Mouse (Mus musculus) heart, adult 2 months (tissue): ENCODE data around the gene Lgr4. TPM values are rescaled to one million over a fixed set of nuclear protein-coding genes. Genes with fewer than 3 reads are reported as not detected.

ENCODE experiments used
- DNase-seq, 2 experiments: peaks; one replicate each; pipeline ENCODE4 v3.0.0; 2021
- H3K27ac ChIP-seq: fragments of 200-600 bp; 2 replicates; pipeline ENCODE4 v1.8.1; 2022
- H3K27me3 ChIP-seq: fragments of 200-500 bp; 2 replicates; pipeline ENCODE4 v1.6.1; 2012; ENCODE audit warnings: mild to moderate bottlenecking, low read length, inconsistent platforms, mixed read lengths; ENCODE audit not compliant: control insufficient read depth, insufficient read depth
- H3K36me3 ChIP-seq: fragments of 200-500 bp; 2 replicates; pipeline ENCODE4 v1.6.1; 2012; ENCODE audit warnings: low read length, inconsistent platforms; ENCODE audit not compliant: control insufficient read depth, insufficient read depth
- H3K4me1 ChIP-seq: fragments of 200-500 bp; 2 replicates; pipeline ENCODE4 v1.6.1; 2011; ENCODE audit warnings: low read length; ENCODE audit not compliant: control insufficient read depth, insufficient read depth
- H3K4me3 ChIP-seq: fragments of 200-600 bp; 2 replicates; pipeline ENCODE4 v1.8.1; 2022
- H3K79me2 ChIP-seq: fragments of 200-500 bp; replicated peaks from 2 replicates; pipeline ENCODE4 v1.6.1; 2012; ENCODE audit warnings: mild to moderate bottlenecking, inconsistent platforms, low read length, moderate library complexity, mixed read lengths; ENCODE audit not compliant: control insufficient read depth, insufficient read depth
- H3K9ac ChIP-seq: fragments of 200-500 bp; 2 replicates; pipeline ENCODE4 v1.6.1; 2012; ENCODE audit warnings: low read depth, mild to moderate bottlenecking, control low read depth, inconsistent platforms, low read length, mixed read lengths
- CTCF ChIP-seq: fragments of 200-600 bp; IDR thresholded peaks from 2 replicates; pipeline ENCODE4 v1.8.1; 2022; ENCODE audit warnings: antibody characterized with exemption, mild to moderate bottlenecking, moderate library complexity
- EP300 ChIP-seq: fragments of 200-500 bp; IDR thresholded peaks from 2 replicates; pipeline ENCODE4 v1.6.1; 2011; ENCODE audit warnings: low read depth, low read length, control low read depth; ENCODE audit not compliant: insufficient read depth
- POLR2A ChIP-seq: fragments of 200-500 bp; IDR thresholded peaks from 2 replicates; pipeline ENCODE4 v1.6.1; 2011; ENCODE audit warnings: mild to moderate bottlenecking, low read depth, low read length, control low read depth; ENCODE audit not compliant: insufficient read depth
- WGBS: fragments of 180-500 bp; shearing (Covaris S2); methylation state at CpG from one replicate; pipeline ENCODE4 v1.1.7; 2018; 5-methylcytosine and 5-hydroxymethylcytosine counted together
- intact Hi-C: fragments of 180-260 bp; cut with DNase I; formaldehyde crosslinking; loops from one replicate; pipeline ENCODE4 v1.15.1; 2025
- polyA plus RNA-seq: library from polyadenylated mRNA; depleted of rRNA; stranded (reverse); fragments of >200 nt; gene quantifications from 2 replicates; pipeline ENCODE4 v1.2.3, GENCODE M21; 2012
- total RNA-seq, 2 experiments: library from RNA; stranded (reverse); gene quantifications; 2 replicates each; pipeline ENCODE4 v1.2.3; 2021

The Lgr4 gene
- total and polyA plus RNA-seq, 3 experiments, result 13.5 to 23.7 (median 22.1) TPM

GRCm38 (mm10) chr2:109974807-109975206 is 57.4 kb downstream of the Lgr4 start:
- intact Hi-C loops, result no loop called here
- H3K9ac ChIP-seq, result no peak overlapping the region
- H3K27ac ChIP-seq, result no peak overlapping the region
- no peak overlapping the region for H3K4me3 ChIP-seq
- H3K36me3 ChIP-seq, result peaks cover 3% of the 10 kb centered on the region
- H3K79me2 ChIP-seq, result no peaks in the 10 kb centered on the region
- WGBS, result 61% methylated on average over 7 of the region's 7 CpGs
- H3K27me3 ChIP-seq, result no peaks in the 10 kb centered on the region
- no peak for TF ChIP-seq POLR2A
- TF ChIP-seq EP300, result no peak
- TF ChIP-seq CTCF, result no peak
- DNase-seq, result no peak
- peaks cover 1% of the 10 kb centered on the region for H3K4me1 ChIP-seq

GRCm38 (mm10) chr2:109976181-109976580 is 58.7 kb downstream of the Lgr4 start:
- intact Hi-C loops, result no loop called here
- Histone ChIP-seq H3K27ac (no peak overlapping the region), H3K79me2 (no peaks in the 10 kb centered on the region), H3K4me3 (no peak overlapping the region), H3K9ac (no peak overlapping the region), H3K27me3 (no peaks in the 10 kb centered on the region), H3K36me3 (no peaks in the 10 kb centered on the region), H3K4me1 (peaks cover 3% of the 10 kb centered on the region)
- WGBS, result 96% methylated on average over 2 of the region's 2 CpGs
- TF ChIP-seq POLR2A, result no peak
- TF ChIP-seq CTCF, result no peak
- TF ChIP-seq EP300, result no peak
- DNase-seq, result no peak

GRCm38 (mm10) chr2:109977322-109977721 is 59.9 kb downstream of the Lgr4 start:
- Histone ChIP-seq H3K27ac (no peak overlapping the region), H3K4me3 (no peak overlapping the region), H3K4me1 (peaks cover 3% of the 10 kb centered on the region), H3K27me3 (no peaks in the 10 kb centered on the region), H3K9ac (no peak overlapping the region), H3K79me2 (peaks cover 2% of the 10 kb centered on the region; the same call in 1 of the 2 replicates), H3K36me3 (no peaks in the 10 kb centered on the region)
- WGBS, result 93% methylated on average over 6 of the region's 6 CpGs
- intact Hi-C loops, result no loop called here
- TF ChIP-seq CTCF, result no peak
- no peak for TF ChIP-seq POLR2A
- TF ChIP-seq EP300, result no peak
- DNase-seq, result no peak

- Histone ChIP-seq H3K79me2 (peaks cover 2% of the 10 kb centered on the region; the same call in 1 of the 2 replicates), H3K27me3 (no peaks in the 10 kb centered on the region), H3K27ac (no peak overlapping the region), H3K4me1 (peaks cover 3% of the 10 kb centered on the region), H3K9ac (no peak overlapping the region), H3K36me3 (no peaks in the 10 kb centered on the region), H3K4me3 (no peak overlapping the region)
- DNase-seq, result peak in 1 of 2 experiments; percentile 35
- TF ChIP-seq POLR2A (no peak), EP300 (no peak), CTCF (no peak)
- intact Hi-C loops, result no loop called here
Measured at GRCm38 (mm10) chr2:109979209-109979608, 61.8 kb downstream of the Lgr4 start.

- Histone ChIP-seq H3K9ac (no peak overlapping the region), H3K79me2 (peaks cover 2% of the 10 kb centered on the region; the same call in 1 of the 2 replicates), H3K27me3 (no peaks in the 10 kb centered on the region), H3K4me1 (peaks cover 4% of the 10 kb centered on the region; the same call in 1 of the 2 replicates), H3K27ac (no peak overlapping the region), H3K4me3 (no peak overlapping the region), H3K36me3 (no peaks in the 10 kb centered on the region)
- TF ChIP-seq EP300, result no peak
- TF ChIP-seq CTCF, result no peak
- TF ChIP-seq POLR2A, result no peak
- WGBS, result 85% methylated on average over 6 of the region's 6 CpGs
- intact Hi-C loops, result no loop called here
- DNase-seq, result no peak
Measured at GRCm38 (mm10) chr2:109983435-109983834, 66.0 kb downstream of the Lgr4 start.

- H3K4me3 ChIP-seq, result no peak overlapping the region
- H3K9ac ChIP-seq, result no peak overlapping the region
- no peaks in the 10 kb centered on the region for H3K36me3 ChIP-seq
- H3K4me1 ChIP-seq, result peaks cover 4% of the 10 kb centered on the region; the same call in 1 of the 2 replicates
- no peak overlapping the region for H3K27ac ChIP-seq
- intact Hi-C loops, result no loop called here
- 27% methylated on average over 1 of the region's 1 CpGs for WGBS
- DNase-seq, result no peak
- peaks cover 2% of the 10 kb centered on the region; the same call in 1 of the 2 replicates for H3K79me2 ChIP-seq
- no peak for TF ChIP-seq CTCF
- no peak for TF ChIP-seq POLR2A
- TF ChIP-seq EP300, result no peak
- H3K27me3 ChIP-seq, result no peaks in the 10 kb centered on the region
Measured at GRCm38 (mm10) chr2:109984930-109985329, 67.5 kb downstream of the Lgr4 start.
